Mouse (Mus musculus) granulocyte monocyte progenitor cell, adult 5-6 weeks (primary cell): ENCODE measurements around the gene Zbtb40. TPM values are rescaled to one million over a fixed set of nuclear protein-coding genes. Genes with fewer than 3 reads are reported as not detected.

Source experiments
- ATAC-seq: replicated peaks from 2 replicates; pipeline ENCODE4 v1.8.0; 2016; ENCODE audit warnings: mild to moderate bottlenecking, moderate TSS enrichment, inconsistent platforms; ENCODE audit not compliant: poor library complexity, severe bottlenecking
- total RNA-seq, 2 experiments: library from RNA; stranded (forward) in 1 of 2; stranded (reverse) in 1 of 2; fragments of 200-712, 200-1000 nt in 1 of 2; fragments of >200 nt in 1 of 2; fragmentation: Nextera tagmentation in 1 of 2; gene quantifications; 2 replicates each; pipeline ENCODE4 v1.2.3; 2014 to 2017

Zbtb40 gene
- total RNA-seq, 2 experiments from 2014 or later = 4.0 to 6.9 TPM

DNA sequence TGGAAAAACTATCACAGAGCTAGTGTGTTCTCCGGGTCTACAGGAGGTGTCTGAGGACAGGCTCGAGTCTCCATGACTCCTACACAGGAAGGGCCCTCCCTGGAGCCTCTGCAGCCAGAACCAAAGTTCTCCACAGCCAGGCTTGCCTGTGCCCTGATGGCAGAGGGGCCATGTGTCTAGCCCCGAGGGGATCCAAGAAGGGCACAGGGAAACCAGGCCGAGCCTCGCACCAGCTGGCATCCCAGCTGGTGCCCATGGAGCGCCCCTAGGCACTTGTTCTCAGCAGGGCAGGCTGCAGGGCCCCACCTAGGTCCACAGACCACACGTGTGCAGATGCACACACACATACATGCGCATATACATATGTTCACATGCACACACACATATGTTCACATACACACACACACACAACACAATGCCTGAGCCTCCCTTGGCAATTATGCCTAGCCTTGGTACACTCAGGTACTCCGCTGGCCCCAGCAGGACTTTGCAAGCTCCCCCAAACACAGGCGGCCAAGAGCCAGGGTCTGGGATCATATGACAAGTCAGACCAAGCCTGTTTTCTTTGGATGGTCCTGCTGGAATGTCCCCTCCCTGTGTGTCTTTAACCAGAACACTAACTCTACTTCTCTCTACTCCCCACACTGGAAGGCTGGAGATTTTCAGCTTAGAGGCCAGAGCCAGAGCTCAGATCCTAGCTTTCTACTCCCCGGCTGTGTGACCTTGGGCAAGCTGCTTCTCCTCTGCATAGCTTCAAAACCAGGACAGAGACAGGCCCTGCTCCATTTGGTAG is 103.8 kb downstream of the Zbtb40 start:
- ATAC-seq = no peak

- no peak for ATAC-seq
Observed at GRCm38 (mm10) chr4:136943175-136943574, 105.4 kb downstream of the Zbtb40 start.

DNA sequence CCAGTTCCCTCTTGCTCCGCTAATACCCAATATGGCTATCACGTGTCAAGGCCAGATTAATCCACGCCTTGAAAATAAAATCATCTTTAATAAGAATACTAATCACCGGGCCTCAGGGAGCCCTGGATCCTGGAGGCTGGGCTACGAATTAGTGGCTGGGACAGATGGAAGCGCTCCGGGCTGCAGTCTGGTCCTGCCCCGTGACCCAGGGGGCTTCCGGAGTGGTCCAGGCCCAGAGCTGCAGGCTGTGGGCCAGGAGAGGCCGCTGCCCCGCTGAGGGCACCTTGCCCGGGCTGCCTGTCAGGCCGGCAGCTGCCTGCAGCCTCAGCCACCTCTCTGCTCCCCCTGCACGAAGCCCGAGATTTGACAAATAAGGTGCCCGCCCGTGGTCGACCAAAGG is 105.8 kb downstream of the Zbtb40 start:
- no peak for ATAC-seq

DNA sequence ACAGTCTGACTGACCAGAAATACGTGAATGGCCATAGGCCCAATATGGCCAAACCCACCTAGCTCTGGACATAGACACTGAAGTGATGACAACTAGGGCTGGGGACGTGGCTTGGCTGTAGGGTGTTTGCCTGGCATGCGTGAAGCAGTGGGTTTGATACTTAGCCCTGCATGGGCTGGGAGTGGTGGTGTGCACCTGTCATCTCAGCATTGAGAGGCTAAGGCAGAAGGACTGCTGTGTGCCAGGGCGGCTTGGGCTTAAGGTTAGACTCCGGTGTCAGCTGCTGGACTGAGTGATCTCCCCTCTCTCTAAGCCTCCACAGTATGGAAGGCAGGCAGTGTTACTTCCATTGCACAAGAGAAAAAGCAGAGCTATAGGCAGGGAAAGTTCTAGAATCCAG is 110.7 kb downstream of the Zbtb40 start:
- ATAC-seq = no peak

DNA sequence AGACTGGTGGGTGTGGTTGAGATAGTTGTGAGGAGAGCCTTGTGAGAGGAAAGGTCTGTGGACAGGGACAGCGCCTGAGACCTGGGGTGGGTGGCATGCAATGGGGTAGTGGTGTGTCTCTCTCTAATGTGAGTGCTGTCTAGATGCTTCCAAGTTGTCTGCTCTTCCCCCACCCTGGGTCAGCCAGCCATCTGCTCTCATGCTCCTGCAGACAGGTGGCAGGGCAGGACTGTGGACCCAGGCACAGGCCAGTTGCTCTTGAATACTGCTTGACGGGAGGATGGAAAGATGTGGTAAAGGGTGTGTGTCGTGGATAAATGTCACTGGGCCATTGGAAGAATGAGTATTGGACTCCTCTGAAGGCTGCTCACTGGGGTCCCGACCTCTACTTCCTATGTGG is 111.3 kb downstream of the Zbtb40 start:
- no peak for ATAC-seq

GRCm38 (mm10) chr4:136934746-136935613 is 113.6 kb downstream of the Zbtb40 start:
- no peak for ATAC-seq

DNA sequence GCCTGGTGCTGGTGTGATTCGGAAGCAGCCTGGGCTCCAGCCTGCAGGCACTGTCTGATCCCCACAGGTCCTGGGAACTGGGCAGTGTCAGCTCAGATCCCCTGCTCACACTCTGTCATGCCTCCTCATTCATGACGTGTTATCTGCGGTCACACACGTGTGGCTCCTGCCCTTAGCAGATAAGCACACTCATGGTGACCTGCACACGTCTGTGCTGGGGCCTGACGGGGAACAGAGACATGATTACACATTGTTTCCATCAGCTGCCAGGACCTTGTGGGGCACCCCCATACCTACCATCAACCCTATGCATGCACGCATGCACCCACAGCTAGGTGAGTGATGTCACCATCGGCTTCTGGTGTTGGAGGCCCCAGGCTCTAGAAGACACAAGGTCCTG is 118.1 kb downstream of the Zbtb40 start:
- ATAC-seq = no peak

Other genes with a start within 250 kb of the Zbtb40 start
- gene Ephb2, start 212.8 kb downstream of the Zbtb40 start, total RNA-seq (2014; fragmentation: Nextera tagmentation) = 0.47 and 2.6 TPM in 2 replicates
- 0.39 and 0.57 TPM in 2 replicates for gene Ephb2, start 212.8 kb downstream of the Zbtb40 start, total RNA-seq (2017)
- 1.3 TPM in 1 of 2 replicates, not detected in the other for gene C1qb, start 162.6 kb downstream of the Zbtb40 start, total RNA-seq (2014; fragmentation: Nextera tagmentation)
- gene C1qb, start 162.6 kb downstream of the Zbtb40 start, total RNA-seq (2017) = 0.52 and 1.1 TPM in 2 replicates
- not detected in 2 replicates for gene C1qc, start 155.7 kb downstream of the Zbtb40 start, total RNA-seq (2014; fragmentation: Nextera tagmentation)
- gene C1qc, start 155.7 kb downstream of the Zbtb40 start, total RNA-seq (2017) = 0.57 TPM in 1 of 2 replicates, not detected in the other
- 1.3 TPM in 1 of 2 replicates, not detected in the other for gene C1qa, start 150.0 kb downstream of the Zbtb40 start, total RNA-seq (2014; fragmentation: Nextera tagmentation)
- 2.3 TPM in 1 of 2 replicates, not detected in the other for gene C1qa, start 150.0 kb downstream of the Zbtb40 start, total RNA-seq (2017)
- gene Epha8, start 92.0 kb downstream of the Zbtb40 start, total RNA-seq (2014; fragmentation: Nextera tagmentation) = not detected in 2 replicates
- not detected in 2 replicates for gene Epha8, start 92.0 kb downstream of the Zbtb40 start, total RNA-seq (2017)
- not detected in 2 replicates for gene Wnt4, start 228.7 kb upstream of the Zbtb40 start, total RNA-seq (2014; fragmentation: Nextera tagmentation)
- not detected in 2 replicates for gene Wnt4, start 228.7 kb upstream of the Zbtb40 start, total RNA-seq (2017)